Mouse (Mus musculus): Measurements from ENCODE around the gene Dtd2. TPM values are rescaled to one million over a fixed set of nuclear protein-coding genes. Genes with fewer than 3 reads are reported as not detected.

Dtd2 gene
- total RNA-seq, 2 experiments from 2014 or later, result 8.0 to 10.1 TPM

Other genes starting within 250 kb of the Dtd2 start
- 10 to 100 TPM; 93.8 to 99.4 TPM for gene Hectd1, start 177.0 kb downstream of the Dtd2 start, total RNA-seq (2021)
- gene Heatr5a, start 35.2 kb downstream of the Dtd2 start, total RNA-seq (2021), result 10 to 100 TPM; 16.9 to 20.1 TPM
- not detected for gene Gpr33, start 21.6 kb upstream of the Dtd2 start, total RNA-seq (2021)
- 1 to 10 TPM; 4.2 to 6.6 TPM for gene Nubpl, start 91.2 kb upstream of the Dtd2 start, total RNA-seq (2021)